Mouse (Mus musculus) kidney, adult 8-10 months (tissue): ENCODE data around the gene Fyb.
A peak's percentile ranks its signal among the peaks of the same experiment; 100 is the strongest.
"Not testable (repeated sequence)": the region's sequence is repeated elsewhere in the genome, so short reads cannot be mapped to it uniquely, and the experiment has no call there.

Experiments
- DNase-seq, 2 experiments: peaks; one replicate each; pipeline ENCODE4 v3.0.0; 2022

The Fyb gene

GRCm38 (mm10) chr15:6562629-6563028 is 40.0 kb downstream of the Fyb start:
- no peak for DNase-seq

DNA sequence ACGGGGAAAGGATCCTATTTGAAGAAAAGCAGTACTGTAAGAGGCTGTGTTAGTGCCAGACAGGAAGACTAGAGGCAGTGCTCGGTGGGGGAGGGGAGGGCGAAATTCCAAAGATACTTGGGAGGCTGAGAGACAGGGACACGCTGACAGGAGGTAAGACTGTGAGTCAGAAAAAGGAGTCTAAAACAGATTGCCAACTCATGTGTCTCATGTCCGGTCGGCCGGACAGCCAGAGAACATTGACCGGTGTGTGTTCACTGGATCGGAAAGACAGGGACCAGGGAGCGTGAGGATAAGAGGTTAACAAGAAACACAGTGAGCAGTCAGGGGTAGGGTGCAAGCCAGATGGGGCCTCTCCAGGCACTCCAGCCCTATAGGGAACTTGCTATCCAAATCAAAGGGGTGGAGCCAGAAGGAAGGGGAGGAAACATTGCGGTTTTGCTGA is 42.3 kb downstream of the Fyb start:
- peak; percentile 92 to 93 for DNase-seq

DNA sequence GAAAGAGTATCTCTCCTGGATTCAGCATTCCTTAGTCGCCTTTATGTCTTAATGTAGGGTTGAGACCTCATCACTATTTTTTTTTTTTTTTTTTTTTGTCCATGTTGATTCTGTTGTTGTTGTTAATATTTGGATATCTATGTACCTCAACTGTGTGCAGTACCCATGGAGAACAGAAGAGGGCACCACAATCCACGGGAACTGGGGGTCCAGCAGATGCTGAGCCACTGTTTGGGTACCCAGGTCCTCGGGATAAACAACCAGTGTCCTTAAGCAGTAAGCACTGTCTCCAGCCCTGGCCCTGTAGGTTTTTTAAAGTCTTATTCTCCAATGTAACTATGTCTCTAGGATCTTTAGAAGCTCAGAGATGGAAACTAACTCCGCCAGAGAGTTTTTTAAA is 43.2 kb downstream of the Fyb start:
- DNase-seq = no peak

- no peak for DNase-seq
Observed at GRCm38 (mm10) chr15:6567993-6568392, 45.3 kb downstream of the Fyb start.

- peak in 1 of 2 experiments; percentile 20 for DNase-seq
Observed at GRCm38 (mm10) chr15:6568605-6569004, 46.0 kb downstream of the Fyb start.

GRCm38 (mm10) chr15:6569074-6569473 is 46.4 kb downstream of the Fyb start:
- DNase-seq = peak in 1 of 2 experiments; percentile 19

DNA sequence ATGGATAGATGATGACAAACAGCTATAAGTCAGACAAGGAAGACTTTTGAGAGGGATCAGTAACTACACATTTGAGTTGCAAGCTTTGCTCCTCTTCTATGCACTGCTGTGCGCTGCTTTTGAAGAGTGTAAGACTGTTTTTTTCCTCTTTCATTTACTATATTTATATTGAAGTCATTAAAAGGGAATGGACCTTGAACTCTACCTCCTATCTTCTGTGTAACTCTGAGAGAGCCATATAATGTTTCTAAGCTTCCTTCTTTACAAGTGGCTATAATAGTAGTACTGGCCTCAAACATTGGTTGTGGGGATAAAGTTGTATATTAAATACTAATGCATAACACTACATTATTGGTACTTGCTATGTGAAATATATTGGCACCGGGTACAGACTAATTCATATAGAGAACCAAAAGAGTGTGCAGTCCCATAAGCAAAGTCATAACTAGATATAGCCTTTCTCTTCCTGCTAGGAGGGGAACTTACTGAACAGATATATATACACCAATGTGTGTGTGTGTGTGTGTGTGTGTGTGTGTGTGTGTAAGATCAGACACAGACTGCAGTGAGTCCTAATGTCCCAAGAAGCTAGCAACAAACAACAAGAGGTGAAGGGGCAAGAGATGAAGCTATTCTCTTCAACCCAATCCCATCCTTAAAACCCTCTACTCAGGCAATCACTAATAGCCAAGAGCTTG is 47.7 kb downstream of the Fyb start:
- DNase-seq = no peak

DNA sequence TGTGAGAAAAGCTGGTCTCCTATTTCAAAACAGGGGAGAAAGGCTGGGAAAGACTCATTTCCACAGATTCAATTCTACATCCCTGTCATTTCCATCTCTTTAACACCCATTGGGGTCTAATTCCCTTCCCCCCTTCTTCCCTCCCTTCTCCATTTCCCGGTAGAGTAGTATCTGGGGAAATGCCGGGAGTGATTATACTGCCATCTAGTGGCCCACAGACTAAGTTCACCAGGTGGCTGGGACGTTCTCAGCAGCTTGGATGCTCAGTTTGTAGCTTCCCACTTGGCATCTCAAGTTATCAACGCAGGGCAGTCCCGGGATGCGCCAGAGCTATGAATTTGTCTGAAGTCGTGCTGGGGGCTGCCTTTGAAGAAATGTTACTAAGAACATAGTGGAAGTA is 48.2 kb downstream of the Fyb start:
- peak; percentile 38 to 68 for DNase-seq

DNA sequence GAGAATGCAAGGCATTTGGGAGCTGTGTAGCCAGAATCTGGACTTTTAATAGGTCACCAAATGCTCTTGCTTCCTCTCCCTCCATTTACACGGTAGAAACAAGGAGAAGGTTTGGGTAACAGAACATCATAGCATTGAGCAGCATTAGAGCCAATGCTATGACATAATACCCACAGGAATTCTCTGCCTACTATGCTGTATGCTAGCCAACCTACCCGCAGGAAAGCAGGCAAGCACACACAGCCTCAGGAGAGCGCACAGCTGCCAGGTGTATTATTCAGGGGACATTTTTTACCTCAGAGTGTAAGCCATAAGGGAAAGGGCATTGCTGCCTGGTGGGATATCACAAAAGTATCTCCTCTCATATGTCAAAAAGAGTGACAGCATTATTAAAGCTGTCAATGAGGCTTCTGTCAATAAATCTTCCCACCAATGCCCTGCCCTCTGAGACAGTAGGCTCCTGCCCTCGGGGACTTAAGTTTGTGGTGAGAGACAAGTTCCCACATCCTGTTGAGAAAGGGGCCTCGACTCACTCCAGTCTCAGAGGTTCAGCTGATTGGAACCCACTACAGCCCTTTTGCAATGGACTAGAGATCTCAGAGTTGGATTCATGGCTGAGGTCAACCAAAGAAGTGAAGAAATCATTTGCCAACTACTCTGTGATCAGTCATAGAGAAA is 51.8 kb downstream of the Fyb start:
- no peak for DNase-seq

- DNase-seq = no peak
Observed at GRCm38 (mm10) chr15:6577971-6578370, 55.3 kb downstream of the Fyb start.

- no peak for DNase-seq
Observed at GRCm38 (mm10) chr15:6578654-6579053, 56.0 kb downstream of the Fyb start.

DNA sequence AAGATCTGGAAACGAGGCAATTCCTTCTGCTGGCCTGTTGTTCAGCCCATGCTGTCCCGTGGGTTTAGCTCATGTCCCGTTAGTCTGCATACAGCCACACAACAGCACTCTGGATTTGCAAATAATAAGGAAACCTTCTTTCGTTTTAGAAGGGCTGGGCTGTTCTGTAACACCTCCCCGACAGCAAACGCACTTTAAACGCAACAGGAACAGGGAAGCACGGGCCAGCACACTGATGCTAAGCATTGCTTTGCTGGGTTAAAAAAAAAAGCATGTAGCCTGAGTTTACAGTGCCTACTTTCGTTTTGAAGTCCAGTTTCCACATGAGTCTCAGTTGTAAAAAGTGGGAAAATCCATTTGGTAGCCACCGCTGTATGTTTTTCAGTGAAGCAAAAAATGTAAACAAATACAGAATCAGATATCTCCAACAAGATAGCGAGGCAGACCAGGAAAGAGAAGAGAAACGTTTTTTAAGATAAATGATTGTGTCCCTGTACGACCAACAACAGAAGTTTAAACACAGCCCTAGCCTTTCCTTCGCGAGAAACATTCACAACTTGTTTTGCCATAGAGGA is 56.6 kb downstream of the Fyb start:
- no peak for DNase-seq

GRCm38 (mm10) chr15:6579769-6580261 is 57.2 kb downstream of the Fyb start:
- DNase-seq = no peak

- DNase-seq = no peak
Observed at GRCm38 (mm10) chr15:6584645-6585044, 62.0 kb downstream of the Fyb start.

- DNase-seq = not testable (repeated sequence)
Observed at GRCm38 (mm10) chr15:6586351-6586750, 63.7 kb downstream of the Fyb start.

GRCm38 (mm10) chr15:6587526-6587925 is 64.9 kb downstream of the Fyb start:
- DNase-seq = no peak

DNA sequence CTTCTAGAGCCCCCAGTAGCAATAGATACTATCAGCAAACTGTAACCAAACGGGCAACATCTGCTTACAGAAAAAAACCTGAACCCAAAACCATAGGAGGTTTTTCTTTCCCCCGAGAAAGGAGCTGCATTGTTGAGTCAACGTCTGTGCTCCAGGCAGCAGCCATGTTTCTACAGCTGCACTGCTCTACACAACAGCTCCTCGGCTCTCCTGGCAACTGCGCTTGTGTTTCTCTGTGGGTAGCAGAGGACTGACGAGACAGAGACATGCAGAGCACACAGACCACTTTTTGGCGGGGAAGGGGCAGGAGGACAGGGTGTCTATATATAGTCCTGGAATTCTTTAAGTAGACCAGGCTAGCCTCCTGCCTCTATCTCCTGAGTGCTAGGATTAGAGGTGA is 65.5 kb downstream of the Fyb start:
- no peak for DNase-seq

GRCm38 (mm10) chr15:6590846-6591451 is 68.3 kb downstream of the Fyb start:
- no peak for DNase-seq

- no peak for DNase-seq
Observed at GRCm38 (mm10) chr15:6591527-6591926, 68.9 kb downstream of the Fyb start.

GRCm38 (mm10) chr15:6592561-6593253 is 70.1 kb downstream of the Fyb start:
- DNase-seq = no peak

- DNase-seq = no peak
Observed at GRCm38 (mm10) chr15:6593254-6593623, 70.6 kb downstream of the Fyb start.

DNA sequence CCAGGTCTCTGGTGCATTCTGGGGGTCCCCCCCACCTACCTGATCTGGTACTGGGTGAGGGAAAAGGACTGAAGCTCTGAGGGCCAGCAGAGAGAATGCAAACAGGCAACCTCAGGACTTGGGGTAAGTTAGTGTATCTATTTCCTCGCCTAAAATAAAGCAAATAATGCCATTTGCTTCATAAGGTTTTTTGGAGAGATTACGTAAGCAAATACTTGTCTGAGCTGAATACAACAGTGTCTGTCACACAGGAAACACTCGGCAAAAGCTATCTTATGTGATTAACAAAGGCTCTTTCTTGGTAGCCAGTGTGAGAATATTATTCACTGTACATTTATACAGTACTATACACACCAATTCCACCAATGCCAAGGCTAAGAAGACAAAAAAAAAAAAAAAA is 76.0 kb downstream of the Fyb start:
- DNase-seq = no peak

GRCm38 (mm10) chr15:6600314-6600713 is 77.7 kb downstream of the Fyb start:
- DNase-seq = no peak
